Mouse (Mus musculus) stomach, postnatal 0 days (tissue): ENCODE data around the gene Ttc38.

Source experiments
- CTCF ChIP-seq: IDR thresholded peaks from 2 replicates; pipeline ENCODE4 v1.5.1; 2016; ENCODE audit warnings: antibody characterized with exemption, low read depth, mild to moderate bottlenecking, moderate library complexity
- EP300 ChIP-seq: optimal IDR thresholded peaks from 2 replicates; pipeline ENCODE3; 2016; ENCODE audit warnings: antibody characterized with exemption

DNA sequence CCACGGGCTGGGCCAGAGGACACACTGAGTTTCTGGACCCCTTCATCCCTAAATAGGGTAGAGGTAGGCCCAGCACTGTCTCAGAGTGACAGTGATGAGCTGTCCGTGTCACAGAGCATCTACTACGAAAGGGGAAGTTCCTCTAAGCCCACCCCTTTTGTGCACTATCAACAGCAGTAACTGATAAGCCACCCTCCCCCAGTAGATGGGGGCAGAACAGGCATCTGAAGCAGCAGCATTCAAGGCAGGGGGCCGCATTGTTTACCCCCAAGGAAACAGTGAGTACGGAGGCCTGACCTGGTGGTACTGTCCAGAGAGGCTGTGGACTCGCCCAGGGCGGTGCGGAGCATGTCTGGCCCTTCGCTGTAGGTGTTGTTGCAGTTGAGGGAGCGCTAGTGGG, 70.4 kb downstream of the Ttc38 start:
- no peak for TF ChIP-seq EP300
- no peak for TF ChIP-seq CTCF
